Mouse (Mus musculus) embryo, embryonic 11.5 days (tissue): ENCODE results near the gene Pld5.

Experiments
- DNase-seq: peaks from one replicate; pipeline ENCODE4 v3.0.0-alpha.2; 2012; ENCODE audit warnings: low read depth, low spot score

Gene Pld5

GRCm38 (mm10) chr1:176274667-176275610 lies at the start of gene Pld5:
Gene Pld5 (minus strand): TSS chr1:176275312.
- no peak for DNase-seq

GRCm38 (mm10) chr1:176315063-176315462 lies 40.0 kb upstream of the Pld5 start:
- DNase-seq = no peak

GRCm38 (mm10) chr1:176310174-176310573 lies 35.1 kb upstream of the Pld5 start:
- no peak for DNase-seq

- no peak for DNase-seq
Measured at GRCm38 (mm10) chr1:176289396-176289795, 14.3 kb upstream of the Pld5 start.

GRCm38 (mm10) chr1:176275611-176275980 lies 484 bp upstream of the Pld5 start:
- no peak for DNase-seq

- no peak for DNase-seq
Measured at GRCm38 (mm10) chr1:176248717-176249030, 26.4 kb downstream of the Pld5 start.

- no peak for DNase-seq
Measured at GRCm38 (mm10) chr1:176247885-176248716, 27.0 kb downstream of the Pld5 start.

- no peak for DNase-seq
Measured at GRCm38 (mm10) chr1:176239199-176239598, 35.9 kb downstream of the Pld5 start.

- no peak for DNase-seq
Measured at GRCm38 (mm10) chr1:176223794-176224193, 51.3 kb downstream of the Pld5 start.

- DNase-seq = peak; percentile 46
Measured at GRCm38 (mm10) chr1:176223196-176223595, 51.9 kb downstream of the Pld5 start.

- no peak for DNase-seq
Measured at GRCm38 (mm10) chr1:176218217-176218616, 56.9 kb downstream of the Pld5 start.

- peak; percentile 16 for DNase-seq
Measured at GRCm38 (mm10) chr1:176213645-176214221, 61.4 kb downstream of the Pld5 start.

- DNase-seq = no peak
Measured at GRCm38 (mm10) chr1:176212922-176213644, 62.0 kb downstream of the Pld5 start.

GRCm38 (mm10) chr1:176210803-176211202 lies 64.3 kb downstream of the Pld5 start:
- no peak for DNase-seq

- no peak for DNase-seq
Measured at GRCm38 (mm10) chr1:176208014-176208413, 67.1 kb downstream of the Pld5 start.

- DNase-seq = no peak
Measured at GRCm38 (mm10) chr1:176202360-176202759, 72.8 kb downstream of the Pld5 start.

- no peak for DNase-seq
Measured at GRCm38 (mm10) chr1:176197036-176197766, 77.9 kb downstream of the Pld5 start.

GRCm38 (mm10) chr1:176196341-176196740 lies 78.8 kb downstream of the Pld5 start:
- DNase-seq = no peak

- no peak for DNase-seq
Measured at GRCm38 (mm10) chr1:176194727-176195126, 80.4 kb downstream of the Pld5 start.

GRCm38 (mm10) chr1:176183991-176184390 lies 91.1 kb downstream of the Pld5 start:
- no peak for DNase-seq

GRCm38 (mm10) chr1:176174971-176175370 lies 100.1 kb downstream of the Pld5 start:
- DNase-seq = no peak
